Mouse (Mus musculus) intestine, postnatal 0 days (tissue): Measurements from ENCODE around the gene Fbxo42. TPM values are rescaled to one million over a fixed set of nuclear protein-coding genes. Genes with fewer than 3 reads are reported as not detected.

Experiments
- ATAC-seq: fragments of 200-750 bp; cut with Nextera tagmentation; 2 replicates; pipeline ENCODE4 v1.8.0; 2017; ENCODE audit warnings: mild to moderate bottlenecking, moderate TSS enrichment, moderate library complexity
- H3K27ac ChIP-seq: fragments of 300-500 bp; sonication (generic); 2 replicates; pipeline ENCODE4 v1.5.1; 2014; ENCODE audit warnings: mild to moderate bottlenecking, low read depth, low read length, moderate library complexity
- H3K27me3 ChIP-seq: fragments of 300-500 bp; sonication (generic); replicated peaks from 2 replicates; pipeline ENCODE4 v1.6.1; 2014; ENCODE audit warnings: low read length, mixed read lengths; ENCODE audit not compliant: control insufficient read depth, insufficient read depth
- H3K36me3 ChIP-seq: fragments of 300-500 bp; sonication (generic); 2 replicates; pipeline ENCODE4 v1.6.1; 2014; ENCODE audit warnings: mild to moderate bottlenecking, moderate library complexity; ENCODE audit not compliant: control insufficient read depth, insufficient read depth
- H3K4me1 ChIP-seq: fragments of 300-500 bp; sonication (generic); replicated peaks from 2 replicates; pipeline ENCODE4 v1.6.1; 2014; ENCODE audit warnings: antibody characterized with exemption, low read length, mixed read lengths; ENCODE audit not compliant: control insufficient read depth, insufficient read depth
- H3K4me2 ChIP-seq: fragments of 300-500 bp; sonication (generic); replicated peaks from 2 replicates; pipeline ENCODE4 v1.6.1; 2014; ENCODE audit warnings: low read depth, mild to moderate bottlenecking, moderate library complexity
- H3K4me3 ChIP-seq: fragments of 300-500 bp; sonication (generic); 2 replicates; pipeline ENCODE4 v1.5.1; 2014; ENCODE audit warnings: low read depth, low read length
- H3K9ac ChIP-seq: fragments of 300-500 bp; sonication (generic); 2 replicates; pipeline ENCODE4 v1.6.1; 2014; ENCODE audit warnings: mild to moderate bottlenecking, low read depth, low read length
- H3K9me3 ChIP-seq: fragments of 300-500 bp; sonication (generic); 2 replicates; pipeline ENCODE4 v1.6.1; 2016; ENCODE audit warnings: mixed run types; ENCODE audit not compliant: control insufficient read depth
- CTCF ChIP-seq: sonication (generic); IDR thresholded peaks from 2 replicates; pipeline ENCODE4 v1.5.1; 2016; ENCODE audit warnings: low read depth, mild to moderate bottlenecking, control low read depth, antibody characterized with exemption, moderate library complexity
- WGBS: fragments of 180-500 bp; shearing (Covaris S2); extraction: QIAGEN DNeasy Blood & Tissue Kit; methylation state at CpG from one replicate; pipeline ENCODE4 v1.1.7; 2014; 5-methylcytosine and 5-hydroxymethylcytosine counted together
- polyA plus RNA-seq: library from polyadenylated mRNA; unstranded; fragments of >200 nt; fragmentation: Nextera tagmentation; extraction: Ambion mirVana; gene quantifications from 2 replicates; pipeline ENCODE4 v1.2.1, GENCODE M21; 2015

The Fbxo42 gene
- polyA plus RNA-seq, 1 experiment from 2014 or later, result 11.6 TPM

DNA sequence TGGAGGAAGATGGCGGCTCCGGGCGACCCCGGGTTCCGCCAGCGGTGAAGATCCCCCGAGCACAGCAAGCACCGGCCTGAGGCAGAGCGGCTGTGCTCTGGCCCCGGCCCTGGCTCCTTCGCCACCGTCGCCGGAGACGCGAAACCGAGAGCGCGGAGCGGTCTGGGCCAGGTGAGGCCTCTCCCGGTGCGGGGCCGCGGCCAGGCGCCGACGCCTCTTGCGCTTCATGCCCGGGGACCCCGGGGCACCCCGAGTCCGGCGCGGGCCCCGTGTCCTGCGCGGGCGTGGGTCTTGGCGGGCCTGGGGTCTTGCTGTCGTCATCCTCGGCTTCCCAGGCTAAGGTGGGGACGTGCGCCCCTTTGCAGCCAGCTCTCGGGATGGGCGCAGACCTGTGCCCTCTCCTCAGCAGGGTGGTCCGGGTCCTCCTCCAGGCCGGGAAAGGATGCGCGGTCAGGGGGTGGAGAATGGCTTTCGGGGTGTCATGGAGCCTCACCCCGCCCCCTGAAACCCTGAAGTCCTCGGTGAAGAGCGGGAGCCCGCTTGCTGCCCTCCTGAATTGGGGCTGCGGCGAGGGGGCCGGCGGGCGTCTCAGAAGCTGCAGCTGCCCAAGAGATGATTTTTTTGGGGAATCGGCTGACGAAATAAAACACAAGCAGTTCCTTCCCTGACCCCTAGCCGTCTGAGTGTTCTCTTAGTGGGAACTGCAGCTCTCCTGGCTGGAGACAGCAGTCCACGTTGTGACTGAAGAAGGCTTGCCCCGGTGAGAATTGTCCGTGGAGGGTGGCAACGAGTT is 492 bp downstream of the Fbxo42 start:
- H3K27me3 ChIP-seq, result no peaks in the 10 kb centered on the region
- H3K4me2 ChIP-seq, result peak overlapping the region; percentile 83
- no peaks in the 10 kb centered on the region for H3K36me3 ChIP-seq
- 0 out of 2 replicates have a peak, but pooled peaks cover 8% of the 10 kb centered on the region for H3K4me1 ChIP-seq
- H3K9me3 ChIP-seq, result no peaks in the 10 kb centered on the region
- peak overlapping the region; percentile 97 for H3K27ac ChIP-seq
- peak; percentile 21; the same call in 1 of the 2 replicates for TF ChIP-seq CTCF
- peak overlapping the region; percentile 98 for H3K4me3 ChIP-seq
- peak overlapping the region; percentile 92 for H3K9ac ChIP-seq
- WGBS, result under 1% methylated on average over 57 of the region's 66 CpGs
- peak; percentile 71 for ATAC-seq

- Histone ChIP-seq H3K9ac (peak overlapping the region; percentile 92), H3K4me2 (peak overlapping the region; percentile 83), H3K4me1 (0 out of 2 replicates have a peak, but pooled peaks cover 8% of the 10 kb centered on the region), H3K9me3 (no peaks in the 10 kb centered on the region), H3K4me3 (peak overlapping the region; percentile 98), H3K27me3 (no peaks in the 10 kb centered on the region), H3K27ac (0 out of 2 replicates have a peak overlapping the region, but pooled peaks have one; percentile 97), H3K36me3 (no peaks in the 10 kb centered on the region)
- ATAC-seq, result no peak
- WGBS, result 15% methylated on average over 7 of the region's 7 CpGs
- TF ChIP-seq CTCF, result no peak
These were observed 1.4 kb downstream of the Fbxo42 start for GRCm38 (mm10) chr4:141149116-141149515.

- Histone ChIP-seq H3K27me3 (no peaks in the 10 kb centered on the region), H3K9ac (no peak overlapping the region), H3K4me3 (no peak overlapping the region), H3K27ac (peak overlapping the region; percentile 57), H3K36me3 (no peaks in the 10 kb centered on the region), H3K4me1 (peaks cover 11% of the 10 kb centered on the region; the same call in 1 of the 2 replicates), H3K4me2 (no peak overlapping the region; the same call in 1 of the 2 replicates), H3K9me3 (no peaks in the 10 kb centered on the region)
- WGBS, result 36% methylated on average over 4 of the region's 4 CpGs
- TF ChIP-seq CTCF, result 0 out of 2 replicates have a peak, but pooled peaks have one; percentile 9
- peak; percentile 39; the same call in 1 of the 2 replicates for ATAC-seq
These were observed 9.8 kb downstream of the Fbxo42 start for GRCm38 (mm10) chr4:141157485-141157884.

GRCm38 (mm10) chr4:141158609-141159008 is 10.9 kb downstream of the Fbxo42 start:
- H3K4me2 ChIP-seq, result peak overlapping the region; percentile 51
- no peaks in the 10 kb centered on the region for H3K9me3 ChIP-seq
- H3K4me3 ChIP-seq, result no peak overlapping the region
- peaks cover 11% of the 10 kb centered on the region; the same call in 1 of the 2 replicates for H3K4me1 ChIP-seq
- no peak for TF ChIP-seq CTCF
- no peaks in the 10 kb centered on the region for H3K36me3 ChIP-seq
- H3K9ac ChIP-seq, result no peak overlapping the region
- no peaks in the 10 kb centered on the region for H3K27me3 ChIP-seq
- peak overlapping the region; percentile 82 for H3K27ac ChIP-seq
- ATAC-seq, result peak; percentile 47
- WGBS, result 44% methylated on average over 2 of the region's 2 CpGs

DNA sequence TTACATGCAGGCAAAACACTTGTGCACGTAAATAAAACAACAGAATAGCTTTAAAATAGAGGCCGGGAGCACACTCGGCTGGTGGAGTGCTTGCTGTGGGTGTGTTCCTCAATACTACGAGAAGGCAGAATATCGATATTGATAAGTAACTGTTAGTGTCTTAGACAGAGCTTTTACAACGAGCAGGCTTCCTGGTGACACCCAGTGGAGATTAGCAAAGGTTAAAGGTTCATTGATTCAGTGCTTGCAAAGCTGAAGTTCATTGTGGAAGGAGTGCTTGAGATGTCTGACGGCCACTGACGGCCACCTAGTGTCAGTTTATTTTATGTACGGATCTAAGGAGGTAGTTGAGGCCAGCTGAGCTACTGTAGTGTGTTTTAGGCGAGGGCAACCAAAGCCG is 11.4 kb downstream of the Fbxo42 start:
- Histone ChIP-seq H3K27ac (peak overlapping the region; percentile 82), H3K4me1 (peaks cover 11% of the 10 kb centered on the region; the same call in 1 of the 2 replicates), H3K9ac (no peak overlapping the region), H3K4me2 (peak overlapping the region; percentile 51), H3K27me3 (no peaks in the 10 kb centered on the region), H3K36me3 (no peaks in the 10 kb centered on the region), H3K4me3 (no peak overlapping the region), H3K9me3 (no peaks in the 10 kb centered on the region)
- peak; percentile 80 for ATAC-seq
- WGBS, result 23% methylated on average over 11 of the region's 11 CpGs
- TF ChIP-seq CTCF, result peak; percentile 66

DNA sequence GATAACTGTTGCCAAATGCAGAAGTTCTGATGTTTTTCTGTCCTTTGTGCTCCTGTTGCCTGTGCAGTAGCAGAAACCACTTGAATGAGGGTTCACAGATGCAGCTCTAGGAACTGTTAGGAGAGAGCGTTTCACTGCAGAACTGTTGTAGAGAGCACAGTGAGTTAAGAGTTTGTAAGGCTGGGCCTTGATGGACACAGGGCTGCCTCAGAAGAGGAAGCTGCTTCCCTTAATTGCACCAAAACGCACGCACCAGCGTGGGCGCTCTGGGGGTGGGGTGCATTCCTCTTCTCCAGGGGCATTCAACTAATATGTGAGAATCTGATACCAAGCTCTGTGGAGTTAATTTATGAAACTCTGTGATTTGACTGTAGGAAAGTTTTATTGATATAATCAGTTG is 12.0 kb downstream of the Fbxo42 start:
- peak overlapping the region; percentile 51; the same call in 1 of the 2 replicates for H3K4me2 ChIP-seq
- H3K27me3 ChIP-seq, result no peaks in the 10 kb centered on the region
- H3K9me3 ChIP-seq, result no peaks in the 10 kb centered on the region
- H3K36me3 ChIP-seq, result no peaks in the 10 kb centered on the region
- TF ChIP-seq CTCF, result no peak
- no peak overlapping the region for H3K9ac ChIP-seq
- H3K4me1 ChIP-seq, result peaks cover 11% of the 10 kb centered on the region; the same call in 1 of the 2 replicates
- 0 out of 2 replicates have a peak, but pooled peaks have one; percentile 6 for ATAC-seq
- 16% methylated on average over 5 of the region's 5 CpGs for WGBS
- no peak overlapping the region for H3K4me3 ChIP-seq
- H3K27ac ChIP-seq, result peak overlapping the region; percentile 73
